Mouse (Mus musculus): Measurements from ENCODE around the gene Rgs1. TPM values are rescaled to one million over a fixed set of nuclear protein-coding genes. Genes with fewer than 3 reads are reported as not detected.

The Rgs1 gene
- polyA plus RNA-seq, 1 experiment = not detected

- no peak overlapping the region for H3K27ac ChIP-seq (ENCODE audit: control insufficient read depth, insufficient read depth, low read depth, low read length)
Measured at GRCm38 (mm10) chr1:144215230-144215629, 33.8 kb downstream of the Rgs1 start.

GRCm38 (mm10) chr1:144210912-144211311, 38.1 kb downstream of the Rgs1 start:
- H3K4me1 ChIP-seq (ENCODE audit: control insufficient read depth, insufficient read depth, low read length) = no peaks in the 10 kb centered on the region
- H3K4me3 ChIP-seq (ENCODE audit: control insufficient read depth, low read depth, low read length) = no peak overlapping the region
- no peak overlapping the region for H3K27ac ChIP-seq (ENCODE audit: control insufficient read depth, insufficient read depth, low read depth, low read length)
- no peaks in the 10 kb centered on the region for H3K27me3 ChIP-seq (ENCODE audit: control insufficient read depth, insufficient read depth, low read length)
- no peaks in the 10 kb centered on the region for H3K36me3 ChIP-seq (ENCODE audit: control insufficient read depth, insufficient read depth, low read length)
- TF ChIP-seq CTCF (IDR thresholded peaks at IDR 0.05; ENCODE audit: control insufficient read depth, insufficient read depth, insufficient replicate concordance, low read depth, low read length) (no peak), POLR2A (IDR thresholded peaks at IDR 0.05; ENCODE audit: control insufficient read depth, low read depth, low read length) (no peak)

More at GRCm38 (mm10) chr1:144215230-144215629, 33.8 kb downstream of the Rgs1 start:
- TF ChIP-seq POLR2A (IDR thresholded peaks at IDR 0.05; ENCODE audit: control insufficient read depth, low read depth, low read length) (no peak), CTCF (IDR thresholded peaks at IDR 0.05; ENCODE audit: control insufficient read depth, insufficient read depth, insufficient replicate concordance, low read depth, low read length) (no peak)
- Histone ChIP-seq H3K4me1 (ENCODE audit: control insufficient read depth, insufficient read depth, low read length) (no peaks in the 10 kb centered on the region), H3K4me3 (ENCODE audit: control insufficient read depth, low read depth, low read length) (no peak overlapping the region), H3K27me3 (ENCODE audit: control insufficient read depth, insufficient read depth, low read length) (no peaks in the 10 kb centered on the region), H3K36me3 (ENCODE audit: control insufficient read depth, insufficient read depth, low read length) (no peaks in the 10 kb centered on the region)

GRCm38 (mm10) chr1:144206281-144207061, 42.6 kb downstream of the Rgs1 start:
- no peak for TF ChIP-seq POLR2A (IDR thresholded peaks at IDR 0.05; ENCODE audit: control insufficient read depth, low read depth, low read length)
- TF ChIP-seq CTCF (IDR thresholded peaks at IDR 0.05; ENCODE audit: control insufficient read depth, insufficient read depth, insufficient replicate concordance, low read depth, low read length) = no peak
- Histone ChIP-seq H3K27me3 (ENCODE audit: control insufficient read depth, insufficient read depth, low read length) (no peaks in the 10 kb centered on the region), H3K27ac (ENCODE audit: control insufficient read depth, insufficient read depth, low read depth, low read length) (no peak overlapping the region), H3K4me1 (ENCODE audit: control insufficient read depth, insufficient read depth, low read length) (no peaks in the 10 kb centered on the region), H3K4me3 (ENCODE audit: control insufficient read depth, low read depth, low read length) (no peak overlapping the region), H3K36me3 (ENCODE audit: control insufficient read depth, insufficient read depth, low read length) (no peaks in the 10 kb centered on the region)

GRCm38 (mm10) chr1:144204766-144205165, 44.3 kb downstream of the Rgs1 start:
- Histone ChIP-seq H3K27ac (ENCODE audit: control insufficient read depth, insufficient read depth, low read depth, low read length) (no peak overlapping the region), H3K4me1 (ENCODE audit: control insufficient read depth, insufficient read depth, low read length) (no peaks in the 10 kb centered on the region), H3K4me3 (ENCODE audit: control insufficient read depth, low read depth, low read length) (no peak overlapping the region), H3K27me3 (ENCODE audit: control insufficient read depth, insufficient read depth, low read length) (no peaks in the 10 kb centered on the region), H3K36me3 (ENCODE audit: control insufficient read depth, insufficient read depth, low read length) (no peaks in the 10 kb centered on the region)
- no peak for TF ChIP-seq POLR2A (IDR thresholded peaks at IDR 0.05; ENCODE audit: control insufficient read depth, low read depth, low read length)
- no peak for TF ChIP-seq CTCF (IDR thresholded peaks at IDR 0.05; ENCODE audit: control insufficient read depth, insufficient read depth, insufficient replicate concordance, low read depth, low read length)

GRCm38 (mm10) chr1:144202939-144203338, 46.1 kb downstream of the Rgs1 start:
- no peaks in the 10 kb centered on the region for H3K4me1 ChIP-seq (ENCODE audit: control insufficient read depth, insufficient read depth, low read length)
- no peaks in the 10 kb centered on the region for H3K27me3 ChIP-seq (ENCODE audit: control insufficient read depth, insufficient read depth, low read length)
- TF ChIP-seq CTCF (IDR thresholded peaks at IDR 0.05; ENCODE audit: control insufficient read depth, insufficient read depth, insufficient replicate concordance, low read depth, low read length) (no peak), POLR2A (IDR thresholded peaks at IDR 0.05; ENCODE audit: control insufficient read depth, low read depth, low read length) (no peak)
- H3K4me3 ChIP-seq (ENCODE audit: control insufficient read depth, low read depth, low read length) = no peak overlapping the region
- no peak overlapping the region for H3K27ac ChIP-seq (ENCODE audit: control insufficient read depth, insufficient read depth, low read depth, low read length)
- no peaks in the 10 kb centered on the region for H3K36me3 ChIP-seq (ENCODE audit: control insufficient read depth, insufficient read depth, low read length)

- TF ChIP-seq POLR2A (IDR thresholded peaks at IDR 0.05; ENCODE audit: control insufficient read depth, low read depth, low read length) = no peak
- TF ChIP-seq CTCF (IDR thresholded peaks at IDR 0.05; ENCODE audit: control insufficient read depth, insufficient read depth, insufficient replicate concordance, low read depth, low read length) = no peak
- H3K36me3 ChIP-seq (ENCODE audit: control insufficient read depth, insufficient read depth, low read length) = no peaks in the 10 kb centered on the region
- H3K4me1 ChIP-seq (ENCODE audit: control insufficient read depth, insufficient read depth, low read length) = no peaks in the 10 kb centered on the region
- H3K27ac ChIP-seq (ENCODE audit: control insufficient read depth, insufficient read depth, low read depth, low read length) = no peak overlapping the region
- no peak overlapping the region for H3K4me3 ChIP-seq (ENCODE audit: control insufficient read depth, low read depth, low read length)
- H3K27me3 ChIP-seq (ENCODE audit: control insufficient read depth, insufficient read depth, low read length) = no peaks in the 10 kb centered on the region
Measured at GRCm38 (mm10) chr1:144200496-144200895, 48.5 kb downstream of the Rgs1 start.

- H3K4me3 ChIP-seq (ENCODE audit: control insufficient read depth, low read depth, low read length) = no peak overlapping the region
- TF ChIP-seq POLR2A (IDR thresholded peaks at IDR 0.05; ENCODE audit: control insufficient read depth, low read depth, low read length) = no peak
- TF ChIP-seq CTCF (IDR thresholded peaks at IDR 0.05; ENCODE audit: control insufficient read depth, insufficient read depth, insufficient replicate concordance, low read depth, low read length) = no peak
Measured at GRCm38 (mm10) chr1:144199538-144199937, 49.5 kb downstream of the Rgs1 start.

More at GRCm38 (mm10) chr1:144199538-144199937, 49.5 kb downstream of the Rgs1 start:
- Histone ChIP-seq H3K4me1 (ENCODE audit: control insufficient read depth, insufficient read depth, low read length) (no peaks in the 10 kb centered on the region), H3K27ac (ENCODE audit: control insufficient read depth, insufficient read depth, low read depth, low read length) (no peak overlapping the region), H3K36me3 (ENCODE audit: control insufficient read depth, insufficient read depth, low read length) (no peaks in the 10 kb centered on the region), H3K27me3 (ENCODE audit: control insufficient read depth, insufficient read depth, low read length) (no peaks in the 10 kb centered on the region)
